Mouse (Mus musculus) heart, postnatal 4 days (tissue): ENCODE measurements around the gene Pdgfb. TPM values are rescaled to one million over a fixed set of nuclear protein-coding genes. Genes with fewer than 3 reads are reported as not detected.

ENCODE experiments used
- DNase-seq: peaks from one replicate; pipeline ENCODE4 v3.0.0; 2021
- total RNA-seq, 2 experiments: library from RNA; stranded (reverse); gene quantifications; 2 replicates each; pipeline ENCODE4 v1.2.3; 2021

The Pdgfb gene
- total RNA-seq, 2 experiments from 2014 or later: 46.4 to 50.7 TPM

GRCm38 (mm10) chr15:80034366-80034765 is 19.6 kb upstream of the Pdgfb start:
- DNase-seq: no peak

GRCm38 (mm10) chr15:80031133-80031532 is 16.4 kb upstream of the Pdgfb start:
- DNase-seq: no peak

GRCm38 (mm10) chr15:80030399-80030798 is 15.6 kb upstream of the Pdgfb start:
- DNase-seq: no peak

GRCm38 (mm10) chr15:80028862-80029261 is 14.1 kb upstream of the Pdgfb start:
- DNase-seq: no peak

- DNase-seq: peak; percentile 50
These were observed 12.0 kb upstream of the Pdgfb start for GRCm38 (mm10) chr15:80026689-80027353.

GRCm38 (mm10) chr15:80026061-80026460 is 11.3 kb upstream of the Pdgfb start:
- no peak for DNase-seq

- DNase-seq: peak; percentile 43
These were observed 10.8 kb upstream of the Pdgfb start for GRCm38 (mm10) chr15:80025615-80026014.

GRCm38 (mm10) chr15:80024331-80025313 is 9.8 kb upstream of the Pdgfb start:
- DNase-seq: peak; percentile 62

- DNase-seq: no peak
These were observed 5.7 kb upstream of the Pdgfb start for GRCm38 (mm10) chr15:80020516-80020915.

GRCm38 (mm10) chr15:80019625-80020024 is 4.8 kb upstream of the Pdgfb start:
- DNase-seq: no peak

- no peak for DNase-seq
These were observed 4.4 kb upstream of the Pdgfb start for GRCm38 (mm10) chr15:80019220-80019619.

- no peak for DNase-seq
These were observed 2.0 kb upstream of the Pdgfb start for GRCm38 (mm10) chr15:80016563-80017301.

GRCm38 (mm10) chr15:80015211-80015952 is 605 bp upstream of the Pdgfb start:
- DNase-seq: no peak

GRCm38 (mm10) chr15:80014031-80014320 is 801 bp downstream of the Pdgfb start:
- no peak for DNase-seq

- no peak for DNase-seq
These were observed 1.3 kb downstream of the Pdgfb start for GRCm38 (mm10) chr15:80013256-80014030.

- DNase-seq: peak; percentile 60
These were observed 2.1 kb downstream of the Pdgfb start for GRCm38 (mm10) chr15:80012527-80013201.

GRCm38 (mm10) chr15:80011778-80012526 is 2.8 kb downstream of the Pdgfb start:
- peak; percentile 49 for DNase-seq

GRCm38 (mm10) chr15:80011194-80011593 is 3.6 kb downstream of the Pdgfb start:
- DNase-seq: no peak

GRCm38 (mm10) chr15:80010182-80010558 is 4.6 kb downstream of the Pdgfb start:
- peak; percentile 54 for DNase-seq
